Mouse (Mus musculus): ENCODE data around the gene Emid1.

DNA sequence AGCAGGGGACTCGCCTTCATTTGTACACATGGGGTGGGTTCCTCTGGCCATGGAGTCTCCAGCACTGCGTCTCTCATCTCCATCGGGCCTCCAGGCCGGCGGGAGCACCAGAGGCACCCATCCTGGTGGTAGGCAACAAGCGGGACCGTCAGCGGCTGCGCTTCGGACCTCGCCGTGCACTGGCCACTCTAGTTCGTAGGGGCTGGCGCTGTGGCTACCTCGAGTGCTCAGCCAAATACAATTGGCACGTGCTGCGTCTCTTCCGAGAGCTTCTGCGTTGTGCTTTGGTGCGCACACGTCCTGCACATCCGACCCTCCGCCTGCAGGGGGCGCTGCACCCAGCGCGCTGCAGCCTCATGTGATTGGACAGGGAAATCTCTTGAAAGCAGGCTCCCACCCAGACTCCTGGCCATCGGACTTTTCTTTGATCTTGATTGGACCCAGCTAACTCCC is 92.3 kb downstream of the Emid1 start:
- TF ChIP-seq CTCF (IDR thresholded peaks at IDR 0.05; ENCODE audit: control insufficient read depth, insufficient read depth, low read length) (peak; percentile 81), POLR2A (IDR thresholded peaks at IDR 0.05; ENCODE audit: borderline replicate concordance, control insufficient read depth, low read depth, low read length) (peak; percentile 19; the same call in 1 of the 2 replicates)
